ENCODE assay signal across 8 mouse cellular contexts in genomic region chr7:75609456-75610262, GRCm38 (mm10).
DNase-seq lines count a peak whose midpoint lies in the region; ATAC-seq and TF ChIP-seq lines count a peak whose summit lies in the region.
"Had no signal": no experiment of that assay in that cellular context is flagged by ENCODE, and none has a peak within 500 bp of the region (broad histone marks: within the 10 kb centered on the region; RNA-seq: fewer than 3 reads in every experiment).

No protein-coding gene starts in this region.

- intact Hi-C loops in heart, postnatal 36 days (cut with DNase I): no loop called here

- 65% methylated on average over 14 of the region's 14 CpGs for WGBS in liver, embryonic 14.5 days (ENCODE audit: insufficient replicate concordance)
- 84% methylated on average over 14 of the region's 14 CpGs for whole genome bisulfite sequencing in stomach, embryonic 14.5 days

- TF ChIP-seq CTCF in CH12.LX (conservative IDR thresholded peaks at IDR 0.05 in 1 of 2, IDR thresholded peaks at IDR 0.05 in 1 of 2; ENCODE audit: low read depth in 2 of 2, low read length in 2 of 2): peak; percentile 6 to 75; a peak in 2 of 4 replicates
- peak; percentile 75 for TF ChIP-seq CTCF in liver, embryonic 14.5 days (IDR thresholded peaks at IDR 0.05; ENCODE audit: low read depth)

- no peaks in the 10 kb centered on the region for H3K9me3 ChIP-seq in CH12.LX (replicated peaks; ENCODE audit: low read length)
- H3K9me3 ChIP-seq in liver, embryonic 14.5 days (ENCODE audit: control insufficient read depth, low read length): no peaks in the 10 kb centered on the region
- H3K9me3 ChIP-seq in stomach, embryonic 14.5 days (ENCODE audit: control insufficient read depth, low read depth, low read length): no peaks in the 10 kb centered on the region
- H3K9me3 ChIP-seq: neural tube, embryonic 13.5 days had no signal

- TF ChIP-seq EP300 in CH12.LX (IDR thresholded peaks at IDR 0.05; ENCODE audit: low read length): no peak
- TF ChIP-seq EP300 in liver, embryonic 14.5 days (IDR thresholded peaks at IDR 0.05; ENCODE audit: low read depth): no peak

- peak; percentile 79 for DNase-seq in CH12.LX (ENCODE audit: extremely low read depth)
- DNase-seq in brain, adult 2 months (ENCODE audit: low read depth, low spot score): peak; percentile 52
- DNase-seq in heart, postnatal 36 days: peak; percentile 49 to 53
- DNase-seq in liver, embryonic 14.5 days (ENCODE audit: low read depth in 3 of 3, low spot score in 3 of 3): no peak
- no peak for DNase-seq in layer of hippocampus, adult 8-10 months (ENCODE audit: low spot score in 2 of 2)
- DNase-seq in right cerebral cortex, postnatal 4 days: no peak

- peak overlapping the region; percentile 59 for H3K4me2 ChIP-seq in CH12.LX (ENCODE audit: insufficient read depth, low read depth, poor library complexity, severe bottlenecking)
- H3K4me2 ChIP-seq in liver, embryonic 14.5 days (ENCODE audit: low read depth): peak overlapping the region; percentile 40
- H3K4me2 ChIP-seq in stomach, embryonic 14.5 days (replicated peaks; ENCODE audit: low read depth, low read length): no peak overlapping the region
- H3K4me2 ChIP-seq: neural tube, embryonic 13.5 days had no signal

- peak overlapping the region; percentile 42 to 44 (median 42) for H3K4me3 ChIP-seq in CH12.LX (replicated peaks in 1 of 3; ENCODE audit: low read depth in 2 of 3, low read length in 2 of 3, poor library complexity in 1 of 3)
- no peak overlapping the region for H3K4me3 ChIP-seq in liver, embryonic 14.5 days (ENCODE audit: insufficient read depth in 1 of 2, low read depth in 2 of 2, low read length in 2 of 2)
- H3K4me3 ChIP-seq in stomach, embryonic 14.5 days (ENCODE audit: low read depth, low read length): no peak overlapping the region
- H3K4me3 ChIP-seq: neural tube, embryonic 13.5 days had no signal

- ATAC-seq in liver, embryonic 14.5 days (ENCODE audit: insufficient read depth): no peak
- ATAC-seq in stomach, embryonic 14.5 days (ENCODE audit: insufficient number of reproducible peaks, insufficient read depth, low FRiP score, low read depth): no peak

- peak overlapping the region; percentile 27 for H3K9ac ChIP-seq in CH12.LX (ENCODE audit: insufficient read depth, low read depth)
- H3K9ac ChIP-seq in liver, embryonic 14.5 days (replicated peaks): no peak overlapping the region; the same call in 1 of the 2 replicates
- no peak overlapping the region for H3K9ac ChIP-seq in stomach, embryonic 14.5 days (replicated peaks; ENCODE audit: low read depth, low read length)
- H3K9ac ChIP-seq: neural tube, embryonic 13.5 days had no signal

- H3K36me3 ChIP-seq in CH12.LX (replicated peaks in 1 of 2; ENCODE audit: control insufficient read depth in 1 of 2, insufficient read depth in 1 of 2, low read length in 1 of 2): peaks cover 0 to 53% of the 10 kb centered on the region in 2 experiments
- peaks cover 21% of the 10 kb centered on the region for H3K36me3 ChIP-seq in liver, embryonic 14.5 days (replicated peaks; ENCODE audit: control insufficient read depth, insufficient read depth, low read depth)
- peaks cover 20% of the 10 kb centered on the region; the same call in 1 of the 2 replicates for H3K36me3 ChIP-seq in stomach, embryonic 14.5 days (ENCODE audit: control insufficient read depth, insufficient read depth, low read length)

- TF ChIP-seq POLR2A in CH12.LX (IDR thresholded peaks at IDR 0.05; ENCODE audit: low read depth, low read length): no peak

- H3K4me1 ChIP-seq in CH12.LX (ENCODE audit: control insufficient read depth in 1 of 2, insufficient read depth in 2 of 2): peaks cover 11 to 74% of the 10 kb centered on the region in 2 experiments
- H3K4me1 ChIP-seq in liver, embryonic 14.5 days (replicated peaks; ENCODE audit: control insufficient read depth in 2 of 2, insufficient read depth in 2 of 2, low read length in 1 of 2): peaks cover 35 to 48% of the 10 kb centered on the region in 2 experiments
- H3K4me1 ChIP-seq in stomach, embryonic 14.5 days (ENCODE audit: control insufficient read depth, insufficient read depth, low read length): peaks cover 16% of the 10 kb centered on the region; the same call in 1 of the 2 replicates
- H3K4me1 ChIP-seq: neural tube, embryonic 13.5 days had no signal

- in situ Hi-C loops in CH12.LX (cut with MboI; ENCODE audit: low pct_ligation_motif_present, low pct_unique_long_range_greater_than_20kb, low sequenced_read_pairs): no loop called here

- TF ChIP-seq RAD21 in CH12.LX (IDR thresholded peaks at IDR 0.05; ENCODE audit: low read depth, low read length): peak; percentile 54

- dilution Hi-C loops in CH12.LX (cut with MboI; ENCODE audit: extremely low pct_ligation_motif_present, extremely low pct_unique_long_range_greater_than_20kb, low sequenced_read_pairs): no loop called here

- H3K79me2 ChIP-seq in CH12.LX (replicated peaks; ENCODE audit: control insufficient read depth, extremely low read depth, insufficient read depth, poor library complexity, severe bottlenecking): peaks cover 17% of the 10 kb centered on the region

- H3K27ac ChIP-seq in CH12.LX (ENCODE audit: insufficient read depth, low read depth): peak overlapping the region; percentile 87
- H3K27ac ChIP-seq in liver, embryonic 14.5 days: peak overlapping the region; percentile 75
- H3K27ac ChIP-seq in stomach, embryonic 14.5 days (ENCODE audit: low read length): peak overlapping the region; percentile 75
- H3K27ac ChIP-seq: neural tube, embryonic 13.5 days had no signal

- no peaks in the 10 kb centered on the region for H3K27me3 ChIP-seq in CH12.LX (replicated peaks)
- H3K27me3 ChIP-seq in liver, embryonic 14.5 days (ENCODE audit: control insufficient read depth, insufficient read depth, low read length): no peaks in the 10 kb centered on the region
- no peaks in the 10 kb centered on the region for H3K27me3 ChIP-seq in stomach, embryonic 14.5 days (ENCODE audit: control insufficient read depth, insufficient read depth, low read length)
- H3K27me3 ChIP-seq: neural tube, embryonic 13.5 days had no signal

TF ChIP-seq in CH12.LX, 34 proteins besides CTCF, POLR2A, EP300 and RAD21:
- TF ChIP-seq BHLHE40 (IDR thresholded peaks at IDR 0.05; ENCODE audit: low read depth, low read length): peak; percentile 52
- TF ChIP-seq KAT2A (IDR thresholded peaks at IDR 0.05; ENCODE audit: insufficient replicate concordance, low read length): no peak
- TF ChIP-seq SMC3 (IDR thresholded peaks at IDR 0.05; ENCODE audit: low read depth, low read length): peak; percentile 70
- no peak for TF ChIP-seq CHD1 (IDR thresholded peaks at IDR 0.05; ENCODE audit: low read depth, low read length)
- TF ChIP-seq MAX (IDR thresholded peaks at IDR 0.05; ENCODE audit: low read length): peak; percentile 37; the same call in 1 of the 2 replicates
- TF ChIP-seq SIN3A (IDR thresholded peaks at IDR 0.05; ENCODE audit: low read length): 0 out of 2 replicates have a peak, but pooled peaks have one; percentile 31
- peak; percentile 68 for TF ChIP-seq MXI1 (IDR thresholded peaks at IDR 0.05; ENCODE audit: low read depth, low read length)
- no peak; the same call in 1 of the 2 replicates for TF ChIP-seq UBTF (IDR thresholded peaks at IDR 0.05; ENCODE audit: low read depth, low read length)
- TF ChIP-seq TCF12 (IDR thresholded peaks at IDR 0.05; ENCODE audit: low read depth, low read length): peak; percentile 31; the same call in 1 of the 2 replicates

Comparison
In these comparisons a context has a peak if more than half of its experiments do, and no peak if none do; other contexts are left out.
1. DNase-seq: peak in CH12.LX (single experiment), brain, adult 2 months (single experiment) and heart, postnatal 36 days (2 of 2); none in liver, embryonic 14.5 days (0 of 3), layer of hippocampus, adult 8-10 months (0 of 2) and right cerebral cortex, postnatal 4 days (single experiment).
2. H3K4me3 ChIP-seq: peak in CH12.LX (3 of 3); none in liver, embryonic 14.5 days (0 of 2) and stomach, embryonic 14.5 days (single experiment).
3. Peak in every context shown above with its lines, with median percentiles within 50 percentile points of each other: H3K27ac ChIP-seq.